Mouse (Mus musculus) neural tube, embryonic 11.5 days (tissue): ENCODE measurements around the gene Gps2. TPM values are rescaled to one million over a fixed set of nuclear protein-coding genes. Genes with fewer than 3 reads are reported as not detected.

ENCODE experiments used
- microRNA-seq: library from miRNA; unstranded; fragments of <30 nt; microRNA quantifications from one replicate; pipeline ENCODE4, GENCODE M21; 2016
- polyA plus RNA-seq: library from polyadenylated mRNA; unstranded; fragments of >200 nt; fragmentation: Nextera tagmentation; extraction: Ambion mirVana; gene quantifications from 2 replicates; pipeline ENCODE4 v1.2.1, GENCODE M21; 2014

Gene Gps2
- polyA plus RNA-seq, 1 experiment from 2014 or later = 84.0 TPM

Small RNA genes within 50 kb of the gene (microRNA-seq; reads per million reads assigned to microRNA genes)
- gene Mir6924 = not detected

Other genes starting within 250 kb of the Gps2 start
- gene Cd68, start 247.7 kb upstream of the Gps2 start, polyA plus RNA-seq = 5.5 and 6.7 TPM in 2 replicates
- gene Eif4a1, start 241.5 kb upstream of the Gps2 start, polyA plus RNA-seq = 781 and 824 TPM in 2 replicates
- gene Senp3, start 231.8 kb upstream of the Gps2 start, polyA plus RNA-seq = 88.6 and 93.8 TPM in 2 replicates
- 0.19 TPM in 1 of 2 replicates, not detected in the other for gene Tnfsf13, start 228.1 kb upstream of the Gps2 start, polyA plus RNA-seq
- 1.5 and 1.7 TPM in 2 replicates for gene Tnfsf12, start 218.0 kb upstream of the Gps2 start, polyA plus RNA-seq
- 1.4 and 1.5 TPM in 2 replicates for gene Tnfsfm13, start 217.8 kb upstream of the Gps2 start, polyA plus RNA-seq
- 65.0 and 65.3 TPM in 2 replicates for gene Polr2a, start 155.3 kb upstream of the Gps2 start, polyA plus RNA-seq
- gene Slc35g3, start 151.9 kb upstream of the Gps2 start, polyA plus RNA-seq = not detected in 2 replicates
- gene Zbtb4, start 148.0 kb upstream of the Gps2 start, polyA plus RNA-seq = 0.99 and 1.3 TPM in 2 replicates
- 4.2 and 6.2 TPM in 2 replicates for gene Chrnb1, start 117.9 kb upstream of the Gps2 start, polyA plus RNA-seq
- gene Fgf11, start 112.0 kb upstream of the Gps2 start, polyA plus RNA-seq = 2.0 and 3.0 TPM in 2 replicates
- gene Tmem102, start 108.3 kb upstream of the Gps2 start, polyA plus RNA-seq = 0.69 and 0.88 TPM in 2 replicates
- gene Gm39566, start 98.6 kb upstream of the Gps2 start, polyA plus RNA-seq = not detected in 2 replicates
- gene Spem2, start 95.4 kb upstream of the Gps2 start, polyA plus RNA-seq = not detected in 2 replicates
- gene Spem1, start 91.7 kb upstream of the Gps2 start, polyA plus RNA-seq = 0.23 TPM in 1 of 2 replicates, not detected in the other
- gene Nlgn2, start 76.1 kb upstream of the Gps2 start, polyA plus RNA-seq = 10.9 and 11.4 TPM in 2 replicates
- gene Tmem256, start 75.4 kb upstream of the Gps2 start, polyA plus RNA-seq = 289 and 296 TPM in 2 replicates
- 75.4 and 83.7 TPM in 2 replicates for gene Plscr3, start 67.5 kb upstream of the Gps2 start, polyA plus RNA-seq
- gene Tnk1, start 55.2 kb upstream of the Gps2 start, polyA plus RNA-seq = 0.23 and 0.72 TPM in 2 replicates
- gene Tmem95, start 35.9 kb upstream of the Gps2 start, polyA plus RNA-seq = not detected in 2 replicates
- 3.1 and 3.6 TPM in 2 replicates for gene Kctd11, start 32.5 kb upstream of the Gps2 start, polyA plus RNA-seq
- gene Acap1, start 18.3 kb upstream of the Gps2 start, polyA plus RNA-seq = 0.53 and 1.1 TPM in 2 replicates
- 14.4 and 15.1 TPM in 2 replicates for gene 2810408A11Rik, start 12.9 kb upstream of the Gps2 start, polyA plus RNA-seq
- 14.2 and 18.0 TPM in 2 replicates for gene Neurl4, start 12.8 kb upstream of the Gps2 start, polyA plus RNA-seq
- 1,905 and 1,926 TPM in 2 replicates for gene Eif5a, start 8.1 kb downstream of the Gps2 start, polyA plus RNA-seq
- 3.4 and 4.2 TPM in 2 replicates for gene Ybx2, start 21.9 kb downstream of the Gps2 start, polyA plus RNA-seq
- gene Slc2a4, start 34.3 kb downstream of the Gps2 start, polyA plus RNA-seq = 11.4 and 11.8 TPM in 2 replicates
- gene Cldn7, start 50.9 kb downstream of the Gps2 start, polyA plus RNA-seq = 5.3 and 5.9 TPM in 2 replicates
- gene Ctdnep1, start 67.3 kb downstream of the Gps2 start, polyA plus RNA-seq = 21.5 and 23.3 TPM in 2 replicates
- gene Elp5, start 68.6 kb downstream of the Gps2 start, polyA plus RNA-seq = 149 and 168 TPM in 2 replicates
- gene Gabarap, start 77.3 kb downstream of the Gps2 start, polyA plus RNA-seq = 530 and 552 TPM in 2 replicates
- gene Phf23, start 81.9 kb downstream of the Gps2 start, polyA plus RNA-seq = 54.4 and 57.6 TPM in 2 replicates
- 35.8 and 39.0 TPM in 2 replicates for gene Dvl2, start 86.7 kb downstream of the Gps2 start, polyA plus RNA-seq
- 49.3 and 54.1 TPM in 2 replicates for gene Acadvl, start 101.5 kb downstream of the Gps2 start, polyA plus RNA-seq
- gene Dlg4, start 103.1 kb downstream of the Gps2 start, polyA plus RNA-seq = 14.6 and 15.0 TPM in 2 replicates
- gene Asgr1, start 140.2 kb downstream of the Gps2 start, polyA plus RNA-seq = 0.41 TPM in 1 of 2 replicates, not detected in the other
- 0.28 TPM in 1 of 2 replicates, not detected in the other for gene Asgr2, start 178.8 kb downstream of the Gps2 start, polyA plus RNA-seq
- gene Mgl2, start 216.4 kb downstream of the Gps2 start, polyA plus RNA-seq = not detected in 2 replicates
- 0.38 and 0.39 TPM in 2 replicates for gene Clec10a, start 242.3 kb downstream of the Gps2 start, polyA plus RNA-seq